Mouse (Mus musculus): ENCODE results near the gene Pdlim3. TPM values are rescaled to one million over a fixed set of nuclear protein-coding genes. Genes with fewer than 3 reads are reported as not detected.

Pdlim3 gene
- total RNA-seq (2023) = not detected

GRCm38 (mm10) chr8:45885202-45885685 lies at the start of gene Pdlim3:
TSS of gene Pdlim3 (plus strand) at chr8:45885461.

GRCm38 (mm10) chr8:45934582-45935014 lies 49.3 kb downstream of the Pdlim3 start, which contains the start of gene Ccdc110:
TSS of gene Ccdc110 (plus strand) at chr8:45934619.

Other genes with a start within 250 kb of the Pdlim3 start
- gene Ccdc110, start 49.2 kb downstream of the Pdlim3 start, total RNA-seq (2023) = not detected
- 0.86 TPM for gene 1700029J07Rik, start 89.8 kb downstream of the Pdlim3 start, total RNA-seq (2023)
- 13.5 TPM for gene Ufsp2, start 90.1 kb downstream of the Pdlim3 start, total RNA-seq (2023)
- not detected for gene Lrp2bp, start 113.8 kb downstream of the Pdlim3 start, total RNA-seq (2023)
- gene Ankrd37, start 120.2 kb downstream of the Pdlim3 start, total RNA-seq (2023) = 6.6 TPM